Mouse (Mus musculus): ENCODE data around the gene Cd4. TPM values are rescaled to one million over a fixed set of nuclear protein-coding genes. Genes with fewer than 3 reads are reported as not detected.
"Not testable (repeated sequence)": the region's sequence is repeated elsewhere in the genome, so short reads cannot be mapped to it uniquely, and the experiment has no call there.

The Cd4 gene
- polyA plus RNA-seq, 1 experiment from 2014 or later: 0.13 TPM

GRCm38 (mm10) chr6:124894113-124894512, 6.1 kb upstream of the Cd4 start:
- not testable (repeated sequence) for ATAC-seq (ENCODE audit: low read depth); H3K4me3 ChIP-seq (ENCODE audit: low read length); H3K9ac ChIP-seq (ENCODE audit: low read length); H3K4me2 ChIP-seq (ENCODE audit: low read depth, low read length); H3K4me1 ChIP-seq (replicated peaks; ENCODE audit: control insufficient read depth, insufficient read depth, low read length); H3K27ac ChIP-seq (ENCODE audit: low read length); H3K9me3 ChIP-seq (ENCODE audit: control insufficient read depth, low read length); H3K36me3 ChIP-seq (ENCODE audit: control insufficient read depth, insufficient read depth, low read length); H3K27me3 ChIP-seq (ENCODE audit: control insufficient read depth, insufficient read depth, low read depth, low read length)
- WGBS: 85% methylated on average over 2 of the region's 2 CpGs

- Histone ChIP-seq H3K9me3 (ENCODE audit: control insufficient read depth, low read length) (no peaks in the 10 kb centered on the region), H3K9ac (ENCODE audit: low read length) (no peak overlapping the region), H3K36me3 (ENCODE audit: control insufficient read depth, insufficient read depth, low read length) (no peaks in the 10 kb centered on the region), H3K4me2 (ENCODE audit: low read depth, low read length) (no peak overlapping the region), H3K4me3 (ENCODE audit: low read length) (no peak overlapping the region), H3K4me1 (replicated peaks; ENCODE audit: control insufficient read depth, insufficient read depth, low read length) (no peaks in the 10 kb centered on the region), H3K27ac (ENCODE audit: low read length) (no peak overlapping the region), H3K27me3 (ENCODE audit: control insufficient read depth, insufficient read depth, low read depth, low read length) (no peaks in the 10 kb centered on the region)
- WGBS: 43% methylated on average over 6 of the region's 6 CpGs
- no peak for ATAC-seq (ENCODE audit: low read depth)
These were observed 3.0 kb upstream of the Cd4 start for GRCm38 (mm10) chr6:124890997-124891396.

DNA sequence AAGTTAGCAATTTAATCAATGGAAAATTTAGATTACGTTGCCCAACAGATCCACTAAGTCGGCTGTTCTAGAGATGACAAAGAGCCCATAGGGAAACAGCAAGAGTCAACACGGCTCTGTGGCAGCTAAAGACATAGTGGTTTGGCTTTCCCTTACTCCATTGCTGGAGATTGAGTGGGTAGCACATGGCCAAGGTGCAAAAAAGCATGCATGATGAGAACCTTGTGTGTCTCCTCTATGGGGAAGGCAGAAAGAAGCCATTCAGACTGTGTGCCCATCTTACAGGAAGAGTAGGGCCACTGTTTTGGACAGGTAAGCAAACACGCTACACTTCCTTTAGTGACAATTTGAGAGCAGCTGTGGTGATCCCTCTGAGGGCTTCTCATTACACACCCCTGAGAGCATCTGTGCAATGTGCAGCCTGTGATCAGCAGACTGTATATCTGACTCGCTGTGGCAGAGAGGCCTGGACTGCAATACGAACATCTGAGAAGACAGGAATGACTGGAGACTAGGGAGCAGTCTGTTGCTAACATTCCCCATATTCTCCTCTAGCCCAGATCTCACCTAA, 619 bp upstream of the Cd4 start:
- Histone ChIP-seq H3K4me3 (ENCODE audit: low read length) (no peak overlapping the region), H3K9ac (ENCODE audit: low read length) (no peak overlapping the region), H3K27me3 (ENCODE audit: control insufficient read depth, insufficient read depth, low read depth, low read length) (no peaks in the 10 kb centered on the region), H3K36me3 (ENCODE audit: control insufficient read depth, insufficient read depth, low read length) (no peaks in the 10 kb centered on the region), H3K27ac (ENCODE audit: low read length) (no peak overlapping the region), H3K4me2 (ENCODE audit: low read depth, low read length) (no peak overlapping the region), H3K9me3 (ENCODE audit: control insufficient read depth, low read length) (no peaks in the 10 kb centered on the region), H3K4me1 (replicated peaks; ENCODE audit: control insufficient read depth, insufficient read depth, low read length) (no peaks in the 10 kb centered on the region)
- 86% methylated on average over 6 of the region's 6 CpGs for WGBS
- ATAC-seq (ENCODE audit: low read depth): no peak

DNA sequence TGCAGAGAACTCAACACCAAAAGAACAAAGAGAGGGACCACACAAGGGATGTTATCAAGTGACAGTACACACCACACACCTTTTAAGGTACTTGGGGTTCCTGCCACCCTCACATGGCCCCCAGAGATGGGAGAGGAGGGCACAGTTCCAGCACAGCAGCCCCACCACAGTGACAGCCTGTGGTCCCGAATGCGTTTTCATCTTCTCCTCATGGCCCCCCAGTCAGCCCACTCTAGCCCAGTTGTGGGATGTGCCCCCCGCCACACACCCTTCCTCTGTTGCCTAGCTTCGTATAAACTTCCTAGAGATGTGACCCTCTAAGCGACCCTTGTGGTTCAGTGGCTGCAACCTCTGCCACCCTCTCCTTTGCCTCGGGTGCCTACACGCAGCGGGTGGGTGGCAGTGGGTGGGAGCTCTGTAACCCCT, 2.1 kb downstream of the Cd4 start:
- Histone ChIP-seq H3K4me3 (ENCODE audit: low read length) (no peak overlapping the region), H3K9ac (ENCODE audit: low read length) (no peak overlapping the region), H3K27ac (ENCODE audit: low read length) (no peak overlapping the region), H3K27me3 (ENCODE audit: control insufficient read depth, insufficient read depth, low read depth, low read length) (no peaks in the 10 kb centered on the region), H3K36me3 (ENCODE audit: control insufficient read depth, insufficient read depth, low read length) (no peaks in the 10 kb centered on the region), H3K4me1 (replicated peaks; ENCODE audit: control insufficient read depth, insufficient read depth, low read length) (no peaks in the 10 kb centered on the region), H3K9me3 (ENCODE audit: control insufficient read depth, low read length) (no peaks in the 10 kb centered on the region), H3K4me2 (ENCODE audit: low read depth, low read length) (no peak overlapping the region)
- ATAC-seq (ENCODE audit: low read depth): no peak
- WGBS: 81% methylated on average over 8 of the region's 8 CpGs

GRCm38 (mm10) chr6:124884714-124885500, 3.1 kb downstream of the Cd4 start:
- H3K4me2 ChIP-seq (ENCODE audit: low read depth, low read length): no peak overlapping the region
- H3K4me1 ChIP-seq (replicated peaks; ENCODE audit: control insufficient read depth, insufficient read depth, low read length): no peaks in the 10 kb centered on the region
- H3K9ac ChIP-seq (ENCODE audit: low read length): no peak overlapping the region
- H3K36me3 ChIP-seq (ENCODE audit: control insufficient read depth, insufficient read depth, low read length): no peaks in the 10 kb centered on the region
- H3K4me3 ChIP-seq (ENCODE audit: low read length): no peak overlapping the region
- H3K27me3 ChIP-seq (ENCODE audit: control insufficient read depth, insufficient read depth, low read depth, low read length): no peaks in the 10 kb centered on the region
- H3K9me3 ChIP-seq (ENCODE audit: control insufficient read depth, low read length): no peaks in the 10 kb centered on the region
- H3K27ac ChIP-seq (ENCODE audit: low read length): no peak overlapping the region
- 72% methylated on average over 10 of the region's 10 CpGs for WGBS
- no peak for ATAC-seq (ENCODE audit: low read depth)

GRCm38 (mm10) chr6:124883351-124883750, 4.7 kb downstream of the Cd4 start:
- Histone ChIP-seq H3K4me2 (ENCODE audit: low read depth, low read length) (no peak overlapping the region), H3K9ac (ENCODE audit: low read length) (no peak overlapping the region), H3K27me3 (ENCODE audit: control insufficient read depth, insufficient read depth, low read depth, low read length) (no peaks in the 10 kb centered on the region), H3K4me3 (ENCODE audit: low read length) (no peak overlapping the region), H3K27ac (ENCODE audit: low read length) (no peak overlapping the region), H3K4me1 (replicated peaks; ENCODE audit: control insufficient read depth, insufficient read depth, low read length) (no peaks in the 10 kb centered on the region), H3K9me3 (ENCODE audit: control insufficient read depth, low read length) (no peaks in the 10 kb centered on the region), H3K36me3 (ENCODE audit: control insufficient read depth, insufficient read depth, low read length) (no peaks in the 10 kb centered on the region)
- 81% methylated on average over 10 of the region's 10 CpGs for WGBS
- no peak for ATAC-seq (ENCODE audit: low read depth)

GRCm38 (mm10) chr6:124881821-124882220, 6.2 kb downstream of the Cd4 start:
- no peak overlapping the region for H3K4me3 ChIP-seq (ENCODE audit: low read length)
- H3K27me3 ChIP-seq (ENCODE audit: control insufficient read depth, insufficient read depth, low read depth, low read length): no peaks in the 10 kb centered on the region
- H3K9ac ChIP-seq (ENCODE audit: low read length): no peak overlapping the region
- H3K36me3 ChIP-seq (ENCODE audit: control insufficient read depth, insufficient read depth, low read length): no peaks in the 10 kb centered on the region
- H3K27ac ChIP-seq (ENCODE audit: low read length): no peak overlapping the region
- WGBS: 87% methylated on average over 9 of the region's 9 CpGs
- H3K4me1 ChIP-seq (replicated peaks; ENCODE audit: control insufficient read depth, insufficient read depth, low read length): no peaks in the 10 kb centered on the region
- ATAC-seq (ENCODE audit: low read depth): no peak
- no peaks in the 10 kb centered on the region for H3K9me3 ChIP-seq (ENCODE audit: control insufficient read depth, low read length)
- H3K4me2 ChIP-seq (ENCODE audit: low read depth, low read length): no peak overlapping the region

DNA sequence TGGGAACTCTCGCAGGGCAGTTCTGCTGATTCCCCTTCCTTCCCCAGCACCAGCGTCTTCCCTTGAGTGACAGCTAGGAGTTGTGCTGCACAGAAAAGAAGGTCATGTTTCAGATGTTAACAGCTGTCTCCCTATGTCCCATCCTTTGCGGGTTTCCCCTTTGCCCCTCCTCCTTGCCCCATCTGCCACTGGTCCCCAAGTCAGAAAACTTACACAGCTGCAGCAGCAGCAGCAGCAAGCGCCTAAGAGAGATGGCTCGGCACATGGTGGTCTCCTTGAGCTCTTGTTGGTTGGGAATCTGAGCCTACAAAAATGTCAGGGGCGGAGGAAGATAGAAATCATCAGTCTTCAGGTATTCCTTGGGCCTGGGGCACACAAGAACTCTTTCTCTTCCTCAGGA, 8.6 kb downstream of the Cd4 start:
- Histone ChIP-seq H3K27me3 (ENCODE audit: control insufficient read depth, insufficient read depth, low read depth, low read length) (no peaks in the 10 kb centered on the region), H3K4me3 (ENCODE audit: low read length) (no peak overlapping the region), H3K4me1 (replicated peaks; ENCODE audit: control insufficient read depth, insufficient read depth, low read length) (no peaks in the 10 kb centered on the region), H3K4me2 (ENCODE audit: low read depth, low read length) (no peak overlapping the region), H3K9me3 (ENCODE audit: control insufficient read depth, low read length) (no peaks in the 10 kb centered on the region), H3K36me3 (ENCODE audit: control insufficient read depth, insufficient read depth, low read length) (no peaks in the 10 kb centered on the region), H3K27ac (ENCODE audit: low read length) (no peak overlapping the region), H3K9ac (ENCODE audit: low read length) (no peak overlapping the region)
- no peak for ATAC-seq (ENCODE audit: low read depth)
- 46% methylated on average over 6 of the region's 6 CpGs for WGBS

DNA sequence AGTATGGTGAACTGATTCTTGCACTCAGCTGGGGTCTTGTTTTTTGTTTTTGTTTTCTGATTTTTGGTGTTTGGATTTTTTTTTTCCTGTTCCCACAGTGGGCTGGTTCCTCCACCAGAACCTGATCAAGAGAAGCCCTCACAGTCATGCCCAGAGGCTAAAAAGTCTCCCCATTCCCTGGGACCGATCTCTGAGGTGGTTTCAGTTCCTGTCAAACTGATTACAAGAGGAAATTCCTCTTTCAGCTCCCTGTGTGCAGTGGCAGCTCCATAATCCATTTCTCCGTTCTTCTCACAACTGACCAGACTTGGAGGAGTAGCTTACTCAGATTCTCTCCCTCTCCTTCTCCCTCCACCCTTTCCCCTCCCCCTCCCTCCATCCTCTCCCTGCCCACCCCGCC, 13.7 kb downstream of the Cd4 start:
- WGBS: 13% methylated on average over 3 of the region's 3 CpGs
- no peaks in the 10 kb centered on the region for H3K9me3 ChIP-seq (ENCODE audit: control insufficient read depth, low read length)

More for the DNA sequence above, 13.7 kb downstream of the Cd4 start:
- Histone ChIP-seq H3K4me2 (ENCODE audit: low read depth, low read length) (no peak overlapping the region), H3K36me3 (ENCODE audit: control insufficient read depth, insufficient read depth, low read length) (no peaks in the 10 kb centered on the region), H3K27me3 (ENCODE audit: control insufficient read depth, insufficient read depth, low read depth, low read length) (no peaks in the 10 kb centered on the region), H3K9ac (ENCODE audit: low read length) (no peak overlapping the region), H3K4me3 (ENCODE audit: low read length) (no peak overlapping the region), H3K27ac (ENCODE audit: low read length) (no peak overlapping the region), H3K4me1 (replicated peaks; ENCODE audit: control insufficient read depth, insufficient read depth, low read length) (no peaks in the 10 kb centered on the region)
- ATAC-seq (ENCODE audit: low read depth): no peak
